Mouse (Mus musculus) left cerebral cortex, postnatal 25 days (tissue): ENCODE data around the gene A430078G23Rik. TPM values are rescaled to one million over a fixed set of nuclear protein-coding genes. Genes with fewer than 3 reads are reported as not detected.

ENCODE experiments used
- total RNA-seq, 2 experiments: library from RNA; stranded (reverse); gene quantifications; 2 replicates each; pipeline ENCODE4 v1.2.3; 2021

Gene A430078G23Rik
- total RNA-seq, 2 experiments from 2014 or later, result not detected

Other genes with a start within 250 kb of the A430078G23Rik start
- 10 to 100 TPM; 43.7 to 47.7 TPM for gene Insr, start 73.8 kb upstream of the A430078G23Rik start, total RNA-seq
- gene Arhgef18, start 39.6 kb downstream of the A430078G23Rik start, total RNA-seq, result 10 to 100 TPM; 43.8 to 45.2 TPM
- gene Pex11g, start 114.3 kb downstream of the A430078G23Rik start, total RNA-seq, result 1 to 10 TPM in 1 of 2 experiments, under 1 TPM in 1; 0.44 to 1.1 TPM
- gene Tex45, start 117.4 kb downstream of the A430078G23Rik start, total RNA-seq, result not detected
- 10 to 100 TPM; 28.2 to 30.3 TPM for gene Zfp358, start 139.7 kb downstream of the A430078G23Rik start, total RNA-seq
- gene Mcoln1, start 147.0 kb downstream of the A430078G23Rik start, total RNA-seq, result 10 to 100 TPM; 77.4 to 90.3 TPM
- 10 to 100 TPM; 66.2 to 70.7 TPM for gene Pnpla6, start 162.0 kb downstream of the A430078G23Rik start, total RNA-seq
- gene C330021F23Rik, start 214.6 kb downstream of the A430078G23Rik start, total RNA-seq, result not detected
- 10 to 100 TPM; 39.5 to 39.9 TPM for gene Camsap3, start 233.9 kb downstream of the A430078G23Rik start, total RNA-seq